Mouse (Mus musculus): ENCODE data around the gene Opn4. TPM values are rescaled to one million over a fixed set of nuclear protein-coding genes. Genes with fewer than 3 reads are reported as not detected.

The Opn4 gene
- polyA plus RNA-seq, 1 experiment from 2014 or later: 0.10 TPM

- no peak overlapping the region for H3K27ac ChIP-seq
- no peak overlapping the region for H3K4me3 ChIP-seq (replicated peaks)
- H3K36me3 ChIP-seq: no peaks in the 10 kb centered on the region
- no peaks in the 10 kb centered on the region for H3K9me3 ChIP-seq
- H3K27me3 ChIP-seq: peaks cover 4% of the 10 kb centered on the region
- no peak overlapping the region for H3K4me2 ChIP-seq
- ATAC-seq (ENCODE audit: insufficient number of reproducible peaks, insufficient read depth, low FRiP score, low TSS enrichment, low read depth): no peak; the same call in 1 of the 2 replicates
- 73% methylated on average over 9 of the region's 9 CpGs for WGBS
- no peak overlapping the region for H3K9ac ChIP-seq (replicated peaks)
- H3K4me1 ChIP-seq (replicated peaks): peaks cover 20% of the 10 kb centered on the region
Measured at GRCm38 (mm10) chr14:34573348-34573913, 26.5 kb downstream of the Opn4 start.

DNA sequence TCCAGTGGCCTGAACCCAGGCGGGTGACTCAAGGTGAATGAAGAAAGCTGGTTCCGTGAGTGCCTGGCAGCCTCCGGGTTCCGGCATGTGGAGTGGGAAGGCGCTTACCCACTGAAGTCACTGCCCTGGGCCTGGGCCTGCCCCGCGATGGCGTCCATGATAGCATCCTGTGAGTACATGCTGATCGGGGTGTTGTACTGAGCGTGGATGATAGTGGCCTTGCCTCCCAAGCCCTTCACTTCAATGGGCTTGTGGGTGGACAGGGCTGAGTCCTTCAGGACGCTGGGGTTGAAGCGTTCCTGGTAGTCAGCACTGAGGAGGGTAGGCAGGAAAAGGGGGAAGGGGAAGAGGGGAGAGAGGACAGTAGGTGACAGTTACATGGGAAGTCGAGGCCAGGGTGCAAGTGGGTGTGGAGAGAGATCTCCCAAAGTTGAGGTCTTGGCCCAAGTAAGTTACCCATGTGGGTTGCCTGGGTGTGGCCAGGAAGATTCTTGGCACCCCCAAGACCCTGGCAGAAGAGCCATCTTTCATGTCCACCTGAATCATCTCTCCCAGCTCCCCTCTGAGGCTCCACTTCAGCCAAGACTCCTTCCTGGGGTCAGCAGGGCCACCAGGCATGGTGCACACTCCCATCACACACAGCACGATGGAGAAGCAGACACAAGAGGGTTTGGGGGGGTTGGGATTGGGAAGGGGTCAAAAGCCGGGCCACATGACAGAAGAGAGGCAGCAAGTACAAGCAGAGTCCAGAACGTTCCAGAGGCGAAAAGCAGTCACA lies 28.1 kb downstream of the Opn4 start:
- Histone ChIP-seq H3K27ac (no peak overlapping the region), H3K9ac (replicated peaks) (no peak overlapping the region), H3K4me1 (replicated peaks) (peaks cover 36% of the 10 kb centered on the region), H3K9me3 (no peaks in the 10 kb centered on the region), H3K36me3 (no peaks in the 10 kb centered on the region), H3K4me2 (no peak overlapping the region), H3K4me3 (replicated peaks) (no peak overlapping the region), H3K27me3 (peaks cover 4% of the 10 kb centered on the region)
- no peak for ATAC-seq (ENCODE audit: insufficient number of reproducible peaks, insufficient read depth, low FRiP score, low TSS enrichment, low read depth)
- 86% methylated on average over 17 of the region's 17 CpGs for WGBS

- peaks cover 40% of the 10 kb centered on the region for H3K4me1 ChIP-seq (replicated peaks)
- H3K4me3 ChIP-seq (replicated peaks): no peak overlapping the region
- H3K9ac ChIP-seq (replicated peaks): no peak overlapping the region
- no peaks in the 10 kb centered on the region for H3K9me3 ChIP-seq
- no peaks in the 10 kb centered on the region for H3K36me3 ChIP-seq
- no peak overlapping the region for H3K27ac ChIP-seq
- 76% methylated on average over 4 of the region's 4 CpGs for WGBS
- no peak overlapping the region for H3K4me2 ChIP-seq
- peaks cover 4% of the 10 kb centered on the region for H3K27me3 ChIP-seq
- ATAC-seq (ENCODE audit: insufficient number of reproducible peaks, insufficient read depth, low FRiP score, low TSS enrichment, low read depth): no peak
Measured at GRCm38 (mm10) chr14:34570903-34571302, 29.0 kb downstream of the Opn4 start.

GRCm38 (mm10) chr14:34570294-34570693 lies 29.6 kb downstream of the Opn4 start:
- no peak overlapping the region for H3K4me3 ChIP-seq (replicated peaks)
- H3K4me1 ChIP-seq (replicated peaks): peaks cover 46% of the 10 kb centered on the region
- peak overlapping the region; percentile 57 for H3K4me2 ChIP-seq
- ATAC-seq (ENCODE audit: insufficient number of reproducible peaks, insufficient read depth, low FRiP score, low TSS enrichment, low read depth): peak; percentile 40; the same call in 1 of the 2 replicates
- peaks cover 4% of the 10 kb centered on the region for H3K27me3 ChIP-seq
- WGBS: 0% methylated on average over 6 of the region's 6 CpGs
- no peak overlapping the region for H3K27ac ChIP-seq
- no peaks in the 10 kb centered on the region for H3K9me3 ChIP-seq
- H3K36me3 ChIP-seq: no peaks in the 10 kb centered on the region
- no peak overlapping the region for H3K9ac ChIP-seq (replicated peaks)

GRCm38 (mm10) chr14:34569534-34570194 lies 30.3 kb downstream of the Opn4 start:
- no peak overlapping the region; the same call in 1 of the 2 replicates for H3K9ac ChIP-seq (replicated peaks)

DNA sequence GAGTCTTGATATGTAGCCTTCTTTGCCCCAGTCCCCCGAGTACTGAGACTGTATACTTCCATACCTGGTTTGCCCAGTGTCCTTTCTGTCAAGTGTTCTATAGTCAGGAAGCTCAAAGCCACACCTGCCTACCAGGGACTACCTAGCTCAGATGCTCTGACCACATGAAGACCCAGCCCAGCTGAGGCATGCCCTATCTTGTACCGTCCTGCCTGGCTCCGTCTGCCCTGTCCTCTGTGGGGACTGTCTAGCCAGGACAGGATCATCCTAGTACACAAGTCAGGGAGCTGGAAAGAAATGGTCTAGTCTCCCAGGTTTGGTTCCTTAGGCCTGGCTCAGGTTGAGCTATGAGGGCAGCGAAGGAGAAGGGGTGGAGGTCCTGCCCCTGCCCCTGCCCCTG lies 31.3 kb downstream of the Opn4 start:
- 77% methylated on average over 4 of the region's 4 CpGs for WGBS
- H3K4me2 ChIP-seq: no peak overlapping the region
- no peak for ATAC-seq (ENCODE audit: insufficient number of reproducible peaks, insufficient read depth, low FRiP score, low TSS enrichment, low read depth)
- H3K4me1 ChIP-seq (replicated peaks): peaks cover 53% of the 10 kb centered on the region
- H3K9ac ChIP-seq (replicated peaks): no peak overlapping the region
- no peaks in the 10 kb centered on the region for H3K36me3 ChIP-seq
- H3K4me3 ChIP-seq (replicated peaks): no peak overlapping the region
- H3K27me3 ChIP-seq: peaks cover 4% of the 10 kb centered on the region
- peak overlapping the region; percentile 83; the same call in 1 of the 2 replicates for H3K27ac ChIP-seq
- H3K9me3 ChIP-seq: no peaks in the 10 kb centered on the region

More at GRCm38 (mm10) chr14:34569534-34570194, 30.3 kb downstream of the Opn4 start:
- H3K27me3 ChIP-seq: peaks cover 4% of the 10 kb centered on the region
- no peaks in the 10 kb centered on the region for H3K36me3 ChIP-seq
- H3K4me2 ChIP-seq: peak overlapping the region; percentile 57
- peaks cover 53% of the 10 kb centered on the region for H3K4me1 ChIP-seq (replicated peaks)
- WGBS: 32% methylated on average over 27 of the region's 27 CpGs
- no peak overlapping the region for H3K27ac ChIP-seq
- H3K9me3 ChIP-seq: no peaks in the 10 kb centered on the region
- no peak for ATAC-seq (ENCODE audit: insufficient number of reproducible peaks, insufficient read depth, low FRiP score, low TSS enrichment, low read depth)
- H3K4me3 ChIP-seq (replicated peaks): peak overlapping the region; percentile 22

GRCm38 (mm10) chr14:34567697-34568096 lies 32.2 kb downstream of the Opn4 start:
- Histone ChIP-seq H3K9ac (replicated peaks) (peak overlapping the region; percentile 34; the same call in 1 of the 2 replicates), H3K4me1 (replicated peaks) (peaks cover 50% of the 10 kb centered on the region)

DNA sequence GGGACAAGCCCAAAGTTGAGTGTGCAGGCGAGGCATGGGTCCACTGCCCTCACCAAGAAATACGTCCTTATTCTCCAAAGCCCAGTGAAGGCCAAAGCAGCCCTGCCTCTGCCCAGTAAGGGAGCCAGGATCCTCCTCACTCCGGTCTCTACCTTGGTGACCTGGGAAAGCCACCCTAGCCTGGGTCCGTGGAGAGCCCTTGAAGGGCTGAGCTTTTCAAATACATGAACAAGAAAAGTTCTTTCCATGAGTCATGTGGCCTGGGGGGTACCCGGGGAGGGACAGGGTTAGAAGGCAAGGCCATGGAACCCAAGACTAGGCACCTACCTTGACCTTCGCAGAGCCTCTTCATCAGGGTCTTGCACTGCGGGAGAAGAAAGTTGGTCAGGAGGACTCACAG lies 33.4 kb downstream of the Opn4 start:
- H3K4me2 ChIP-seq: no peak overlapping the region
- H3K27ac ChIP-seq: no peak overlapping the region
- H3K27me3 ChIP-seq: peaks cover 4% of the 10 kb centered on the region
- 93% methylated on average over 7 of the region's 7 CpGs for WGBS
- ATAC-seq (ENCODE audit: insufficient number of reproducible peaks, insufficient read depth, low FRiP score, low TSS enrichment, low read depth): no peak
- no peaks in the 10 kb centered on the region for H3K36me3 ChIP-seq
- H3K4me3 ChIP-seq (replicated peaks): no peak overlapping the region
- no peak overlapping the region for H3K9ac ChIP-seq (replicated peaks)
- peaks cover 60% of the 10 kb centered on the region for H3K4me1 ChIP-seq (replicated peaks)
- no peaks in the 10 kb centered on the region for H3K9me3 ChIP-seq

More at GRCm38 (mm10) chr14:34567697-34568096, 32.2 kb downstream of the Opn4 start:
- H3K36me3 ChIP-seq: no peaks in the 10 kb centered on the region
- H3K9me3 ChIP-seq: no peaks in the 10 kb centered on the region
- H3K27ac ChIP-seq: peak overlapping the region; percentile 83
- H3K4me3 ChIP-seq (replicated peaks): no peak overlapping the region
- ATAC-seq (ENCODE audit: insufficient number of reproducible peaks, insufficient read depth, low FRiP score, low TSS enrichment, low read depth): no peak
- H3K4me2 ChIP-seq: no peak overlapping the region
- H3K27me3 ChIP-seq: peaks cover 4% of the 10 kb centered on the region
- WGBS: 41% methylated on average over 5 of the region's 5 CpGs

- WGBS: 74% methylated on average over 17 of the region's 17 CpGs
- H3K4me3 ChIP-seq (replicated peaks): no peak overlapping the region
- H3K9me3 ChIP-seq: no peaks in the 10 kb centered on the region
- no peak for ATAC-seq (ENCODE audit: insufficient number of reproducible peaks, insufficient read depth, low FRiP score, low TSS enrichment, low read depth)
- no peak overlapping the region for H3K4me2 ChIP-seq
- peaks cover 68% of the 10 kb centered on the region for H3K4me1 ChIP-seq (replicated peaks)
- H3K36me3 ChIP-seq: no peaks in the 10 kb centered on the region
- H3K27me3 ChIP-seq: peaks cover 6% of the 10 kb centered on the region
- H3K27ac ChIP-seq: no peak overlapping the region
- H3K9ac ChIP-seq (replicated peaks): no peak overlapping the region
Measured at GRCm38 (mm10) chr14:34565711-34566110, 34.2 kb downstream of the Opn4 start.

DNA sequence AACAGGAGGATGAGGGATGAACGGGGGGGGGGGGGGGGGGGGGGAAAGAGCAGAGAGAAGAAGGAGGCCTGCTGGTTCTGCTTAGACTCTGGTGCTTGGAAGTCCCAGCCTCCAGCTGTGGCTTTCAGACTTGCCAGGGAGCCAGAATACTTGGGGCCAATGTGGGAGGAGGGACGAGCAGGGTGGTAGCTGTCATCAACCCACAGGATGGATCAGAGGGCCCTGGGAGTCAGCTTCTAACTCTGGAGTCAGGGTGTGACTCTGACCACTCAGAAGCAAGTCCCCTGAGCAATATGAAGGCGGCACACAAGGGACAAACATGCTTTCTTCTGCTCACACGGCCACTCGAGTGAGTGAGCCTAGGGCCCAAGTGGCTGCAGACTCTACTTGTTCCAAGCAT lies 35.3 kb downstream of the Opn4 start:
- Histone ChIP-seq H3K4me3 (replicated peaks) (no peak overlapping the region), H3K27ac (no peak overlapping the region), H3K9ac (replicated peaks) (no peak overlapping the region), H3K4me2 (no peak overlapping the region), H3K9me3 (no peaks in the 10 kb centered on the region), H3K36me3 (no peaks in the 10 kb centered on the region), H3K4me1 (replicated peaks) (peaks cover 70% of the 10 kb centered on the region), H3K27me3 (peaks cover 6% of the 10 kb centered on the region)
- no peak for ATAC-seq (ENCODE audit: insufficient number of reproducible peaks, insufficient read depth, low FRiP score, low TSS enrichment, low read depth)
- WGBS: 73% methylated on average over 5 of the region's 5 CpGs

- Histone ChIP-seq H3K9me3 (no peaks in the 10 kb centered on the region), H3K4me3 (replicated peaks) (no peak overlapping the region), H3K27me3 (0 out of 2 replicates have a peak, but pooled peaks cover 2% of the 10 kb centered on the region), H3K27ac (peak overlapping the region; percentile 83), H3K36me3 (no peaks in the 10 kb centered on the region), H3K9ac (replicated peaks) (no peak overlapping the region; the same call in 1 of the 2 replicates), H3K4me1 (replicated peaks) (peaks cover 59% of the 10 kb centered on the region), H3K4me2 (no peak overlapping the region)
- peak; percentile 41; the same call in 1 of the 2 replicates for ATAC-seq (ENCODE audit: insufficient number of reproducible peaks, insufficient read depth, low FRiP score, low TSS enrichment, low read depth)
- 0% methylated on average over 2 of the region's 2 CpGs for WGBS
Measured at GRCm38 (mm10) chr14:34562393-34562792, 37.5 kb downstream of the Opn4 start.
